Mouse (Mus musculus): ENCODE measurements around the gene Mettl21c.
"Not testable (repeated sequence)": the region's sequence is repeated elsewhere in the genome, so short reads cannot be mapped to it uniquely, and the experiment has no call there.

The Mettl21c gene

GRCm38 (mm10) chr1:44019934-44020333 is at the start of gene Mettl21c:
TSS of gene Mettl21c (minus strand) at chr1:44020034.
- no peak for DNase-seq (ENCODE audit: low read depth, low spot score)

- DNase-seq (ENCODE audit: low read depth, low spot score), result peak; percentile 38
Observed at GRCm38 (mm10) chr1:44064625-44065024, 44.8 kb upstream of the Mettl21c start.

GRCm38 (mm10) chr1:44063439-44063838 is 43.6 kb upstream of the Mettl21c start:
- no peak for DNase-seq (ENCODE audit: low read depth, low spot score)

- no peak for DNase-seq (ENCODE audit: low read depth, low spot score)
Observed at GRCm38 (mm10) chr1:44061836-44062235, 42.0 kb upstream of the Mettl21c start, which contains the start of gene Gm8251. TSS of gene Gm8251 (minus strand) at chr1:44061936.

GRCm38 (mm10) chr1:44057805-44058204 is 38.0 kb upstream of the Mettl21c start:
- DNase-seq (ENCODE audit: low read depth, low spot score), result no peak

GRCm38 (mm10) chr1:44046556-44046955 is 26.7 kb upstream of the Mettl21c start:
- no peak for DNase-seq (ENCODE audit: low read depth, low spot score)

GRCm38 (mm10) chr1:44045689-44046088 is 25.9 kb upstream of the Mettl21c start:
- not testable (repeated sequence) for DNase-seq (ENCODE audit: low read depth, low spot score)

- no peak for DNase-seq (ENCODE audit: low read depth, low spot score)
Observed at GRCm38 (mm10) chr1:44042555-44042915, 22.7 kb upstream of the Mettl21c start.

- DNase-seq (ENCODE audit: low read depth, low spot score), result peak; percentile 17
Observed at GRCm38 (mm10) chr1:44041797-44042554, 22.1 kb upstream of the Mettl21c start.

- DNase-seq (ENCODE audit: low read depth, low spot score), result no peak
Observed at GRCm38 (mm10) chr1:44032948-44033347, 13.1 kb upstream of the Mettl21c start.

GRCm38 (mm10) chr1:44032213-44032612 is 12.4 kb upstream of the Mettl21c start:
- no peak for DNase-seq (ENCODE audit: low read depth, low spot score)

- no peak for DNase-seq (ENCODE audit: low read depth, low spot score)
Observed at GRCm38 (mm10) chr1:44027651-44028050, 7.8 kb upstream of the Mettl21c start.

GRCm38 (mm10) chr1:44022656-44023055 is 2.8 kb upstream of the Mettl21c start:
- DNase-seq (ENCODE audit: low read depth, low spot score), result no peak

- DNase-seq (ENCODE audit: low read depth, low spot score), result no peak
Observed at GRCm38 (mm10) chr1:44015556-44015955, 4.3 kb downstream of the Mettl21c start.

- no peak for DNase-seq (ENCODE audit: low read depth, low spot score)
Observed at GRCm38 (mm10) chr1:44004513-44004912, 15.3 kb downstream of the Mettl21c start.

GRCm38 (mm10) chr1:43996914-43997589 is 22.8 kb downstream of the Mettl21c start:
- no peak for DNase-seq (ENCODE audit: low read depth, low spot score)

GRCm38 (mm10) chr1:43971089-43971488 is 48.7 kb downstream of the Mettl21c start:
- no peak for DNase-seq (ENCODE audit: low read depth, low spot score)

GRCm38 (mm10) chr1:43969361-43969760 is 50.5 kb downstream of the Mettl21c start:
- no peak for DNase-seq (ENCODE audit: low read depth, low spot score)

GRCm38 (mm10) chr1:43966756-43967155 is 53.1 kb downstream of the Mettl21c start:
- DNase-seq (ENCODE audit: low read depth, low spot score), result no peak

GRCm38 (mm10) chr1:43964381-43964780 is 55.5 kb downstream of the Mettl21c start:
- no peak for DNase-seq (ENCODE audit: low read depth, low spot score)

All from c-Kit-negative CD71-positive TER-119-positive erythroid progenitor cells, embryonic 14.5 days (primary cell).